Mouse (Mus musculus) forebrain, embryonic 11.5 days (tissue): ENCODE measurements around the gene Kcnk5. TPM values are rescaled to one million over a fixed set of nuclear protein-coding genes. Genes with fewer than 3 reads are reported as not detected.
A peak's percentile ranks its signal among the peaks of the same experiment; 100 is the strongest.

Experiments used
- ATAC-seq: fragments of 200-750 bp; cut with Nextera tagmentation; replicated peaks from 2 replicates; pipeline ENCODE4 v1.8.0; 2017; ENCODE audit warnings: moderate TSS enrichment; ENCODE audit not compliant: low FRiP score
- DNase-seq: peaks from one replicate; pipeline ENCODE4 v3.0.0-alpha.2; 2017; ENCODE audit warnings: low spot score
- H3K27ac ChIP-seq: fragments of 300-500 bp; sonication (generic); 2 replicates; pipeline ENCODE4 v1.5.1; 2014; ENCODE audit warnings: low read depth, low read length
- H3K27me3 ChIP-seq: fragments of 300-500 bp; sonication (generic); 2 replicates; pipeline ENCODE4 v1.6.1; 2014; ENCODE audit warnings: mild to moderate bottlenecking, low read length, mixed read lengths; ENCODE audit not compliant: control insufficient read depth, insufficient read depth
- H3K36me3 ChIP-seq: fragments of 300-500 bp; sonication (generic); 2 replicates; pipeline ENCODE4 v1.6.1; 2014; ENCODE audit warnings: mild to moderate bottlenecking, low read length, moderate library complexity, mixed read lengths; ENCODE audit not compliant: control insufficient read depth, insufficient read depth
- H3K4me1 ChIP-seq: fragments of 300-500 bp; sonication (generic); replicated peaks from 2 replicates; pipeline ENCODE4 v1.6.1; 2014; ENCODE audit warnings: low read length, mixed read lengths; ENCODE audit not compliant: control insufficient read depth, insufficient read depth
- H3K4me2 ChIP-seq: fragments of 300-500 bp; sonication (generic); 2 replicates; pipeline ENCODE4 v1.6.1; 2014; ENCODE audit warnings: low read depth, mild to moderate bottlenecking, low read length, moderate library complexity, mixed read lengths; ENCODE audit not compliant: severe bottlenecking
- H3K4me3 ChIP-seq: fragments of 300-500 bp; sonication (generic); 2 replicates; pipeline ENCODE4 v1.5.1; 2014; ENCODE audit warnings: low read depth, low read length
- H3K9ac ChIP-seq: fragments of 300-500 bp; sonication (generic); 2 replicates; pipeline ENCODE4 v1.6.1; 2014; ENCODE audit warnings: low read length
- H3K9me3 ChIP-seq: fragments of 300-500 bp; sonication (generic); 2 replicates; pipeline ENCODE4 v1.6.1; 2016; ENCODE audit warnings: low read length, mixed read lengths; ENCODE audit not compliant: control insufficient read depth
- WGBS: fragments of 180-500 bp; shearing (Covaris S2); extraction: QIAGEN DNeasy Blood & Tissue Kit; methylation state at CpG from one replicate; pipeline ENCODE4 v1.1.7; 2014; 5-methylcytosine and 5-hydroxymethylcytosine counted together
- polyA plus RNA-seq: library from polyadenylated mRNA; unstranded; fragments of >200 nt; fragmentation: Nextera tagmentation; extraction: Ambion mirVana; gene quantifications from 2 replicates; pipeline ENCODE4 v1.2.1, GENCODE M21; 2014

The Kcnk5 gene
- polyA plus RNA-seq, 1 experiment from 2014 or later = 14.9 TPM

- no peaks in the 10 kb centered on the region for H3K27me3 ChIP-seq
- DNase-seq = no peak
- 21% methylated on average over 3 of the region's 3 CpGs for WGBS
- no peaks in the 10 kb centered on the region for H3K9me3 ChIP-seq
- no peaks in the 10 kb centered on the region; the same call in 1 of the 2 replicates for H3K36me3 ChIP-seq
- H3K4me3 ChIP-seq = peak overlapping the region; percentile 65
- no peak for ATAC-seq
- no peak overlapping the region; the same call in 1 of the 2 replicates for H3K27ac ChIP-seq
- H3K9ac ChIP-seq = peak overlapping the region; percentile 39; the same call in 1 of the 2 replicates
- peak overlapping the region; percentile 75 for H3K4me2 ChIP-seq
- H3K4me1 ChIP-seq = peaks cover 25% of the 10 kb centered on the region
These were observed 2.5 kb downstream of the Kcnk5 start for GRCm38 (mm10) chr14:20179080-20179479.

- no peaks in the 10 kb centered on the region for H3K27me3 ChIP-seq
- H3K4me2 ChIP-seq = peak overlapping the region; percentile 75
- H3K27ac ChIP-seq = no peak overlapping the region
- H3K36me3 ChIP-seq = no peaks in the 10 kb centered on the region; the same call in 1 of the 2 replicates
- H3K9me3 ChIP-seq = no peaks in the 10 kb centered on the region
- peak overlapping the region; percentile 14 for H3K4me3 ChIP-seq
- H3K9ac ChIP-seq = peak overlapping the region; percentile 39; the same call in 1 of the 2 replicates
- DNase-seq (no peak), ATAC-seq (no peak)
- WGBS = 9% methylated on average over 4 of the region's 4 CpGs
- peaks cover 21% of the 10 kb centered on the region for H3K4me1 ChIP-seq
These were observed 3.0 kb downstream of the Kcnk5 start for GRCm38 (mm10) chr14:20178593-20178992.

GRCm38 (mm10) chr14:20177494-20178123 lies 4.0 kb downstream of the Kcnk5 start:
- Histone ChIP-seq H3K9me3 (no peaks in the 10 kb centered on the region), H3K27me3 (no peaks in the 10 kb centered on the region), H3K9ac (no peak overlapping the region), H3K4me1 (peaks cover 17% of the 10 kb centered on the region), H3K36me3 (no peaks in the 10 kb centered on the region; the same call in 1 of the 2 replicates), H3K4me2 (no peak overlapping the region), H3K27ac (no peak overlapping the region), H3K4me3 (no peak overlapping the region)
- DNase-seq = no peak
- no peak for ATAC-seq
- 72% methylated on average over 9 of the region's 9 CpGs for WGBS

GRCm38 (mm10) chr14:20175705-20176104 lies 5.9 kb downstream of the Kcnk5 start:
- no peaks in the 10 kb centered on the region; the same call in 1 of the 2 replicates for H3K36me3 ChIP-seq
- ATAC-seq = no peak
- no peak overlapping the region for H3K27ac ChIP-seq
- no peak overlapping the region for H3K9ac ChIP-seq
- H3K4me3 ChIP-seq = no peak overlapping the region
- H3K4me2 ChIP-seq = no peak overlapping the region
- no peaks in the 10 kb centered on the region for H3K9me3 ChIP-seq
- peaks cover 17% of the 10 kb centered on the region for H3K4me1 ChIP-seq
- no peaks in the 10 kb centered on the region for H3K27me3 ChIP-seq
- DNase-seq = no peak
- 89% methylated on average over 4 of the region's 4 CpGs for WGBS

- DNase-seq = no peak
- Histone ChIP-seq H3K36me3 (no peaks in the 10 kb centered on the region; the same call in 1 of the 2 replicates), H3K27me3 (no peaks in the 10 kb centered on the region), H3K9ac (no peak overlapping the region), H3K27ac (no peak overlapping the region), H3K4me3 (no peak overlapping the region), H3K4me2 (no peak overlapping the region), H3K4me1 (peaks cover 17% of the 10 kb centered on the region), H3K9me3 (no peaks in the 10 kb centered on the region)
- ATAC-seq = no peak
- 92% methylated on average over 7 of the region's 7 CpGs for WGBS
These were observed 6.5 kb downstream of the Kcnk5 start for GRCm38 (mm10) chr14:20175114-20175513.

GRCm38 (mm10) chr14:20174696-20175095 lies 6.9 kb downstream of the Kcnk5 start:
- WGBS = 89% methylated on average over 6 of the region's 6 CpGs

GRCm38 (mm10) chr14:20173873-20174490 lies 7.6 kb downstream of the Kcnk5 start:
- no peak for DNase-seq
- Histone ChIP-seq H3K36me3 (no peaks in the 10 kb centered on the region; the same call in 1 of the 2 replicates), H3K9ac (no peak overlapping the region), H3K4me1 (peaks cover 8% of the 10 kb centered on the region), H3K4me2 (no peak overlapping the region), H3K27me3 (no peaks in the 10 kb centered on the region), H3K4me3 (no peak overlapping the region), H3K9me3 (no peaks in the 10 kb centered on the region), H3K27ac (no peak overlapping the region)
- WGBS = 93% methylated on average over 14 of the region's 14 CpGs
- ATAC-seq = no peak

More at GRCm38 (mm10) chr14:20174696-20175095, 6.9 kb downstream of the Kcnk5 start:
- ATAC-seq (no peak), DNase-seq (no peak)
- Histone ChIP-seq H3K4me1 (peaks cover 13% of the 10 kb centered on the region), H3K27ac (no peak overlapping the region), H3K9me3 (no peaks in the 10 kb centered on the region), H3K9ac (no peak overlapping the region), H3K27me3 (no peaks in the 10 kb centered on the region), H3K4me3 (no peak overlapping the region), H3K4me2 (no peak overlapping the region), H3K36me3 (no peaks in the 10 kb centered on the region; the same call in 1 of the 2 replicates)

- Histone ChIP-seq H3K4me1 (no peaks in the 10 kb centered on the region; the same call in 1 of the 2 replicates), H3K9me3 (no peaks in the 10 kb centered on the region), H3K27me3 (no peaks in the 10 kb centered on the region), H3K27ac (no peak overlapping the region), H3K9ac (no peak overlapping the region), H3K4me3 (no peak overlapping the region), H3K4me2 (no peak overlapping the region), H3K36me3 (no peaks in the 10 kb centered on the region; the same call in 1 of the 2 replicates)
- DNase-seq (no peak), ATAC-seq (no peak)
- WGBS = 87% methylated on average over 4 of the region's 4 CpGs
These were observed 8.7 kb downstream of the Kcnk5 start for GRCm38 (mm10) chr14:20172924-20173323.
